Mouse (Mus musculus): ENCODE measurements around the gene Szrd1.
"Not testable (repeated sequence)": the region's sequence is repeated elsewhere in the genome, so short reads cannot be mapped to it uniquely, and the experiment has no call there.

GRCm38 (mm10) chr4:141137740-141138139, 1.8 kb downstream of the Szrd1 start:
- TF ChIP-seq CTCF (IDR thresholded peaks at IDR 0.05; ENCODE audit: control insufficient read depth, insufficient read depth, insufficient read length); MAX (IDR thresholded peaks at IDR 0.05); CEBPB (IDR thresholded peaks at IDR 0.05; ENCODE audit: low read depth): not testable (repeated sequence)

Data from C2C12 (cell line).